In genomic region chr7:27459640-27460039, GRCm38 (mm10) we compare ENCODE assay signal across 15 mouse cellular contexts. TPM values are rescaled to one million over a fixed set of nuclear protein-coding genes. Genes with fewer than 3 reads are reported as not detected.
"Had no signal": no experiment of that assay in that cellular context is flagged by ENCODE, and none has a peak within 500 bp of the region (broad histone marks: within the 10 kb centered on the region; RNA-seq: fewer than 3 reads in every experiment).

No protein-coding gene starts in this region.

- H3K4me1 ChIP-seq: intestine, embryonic 15.5 days; limb, embryonic 10.5 days; midbrain, embryonic 15.5 days; neural tube, embryonic 12.5 days had no signal

- ATAC-seq: intestine, embryonic 15.5 days; lung, postnatal 0 days; midbrain, embryonic 15.5 days had no signal

- H3K9me3 ChIP-seq: intestine, embryonic 15.5 days; limb, embryonic 10.5 days; midbrain, embryonic 15.5 days; neural tube, embryonic 12.5 days had no signal

- H3K36me3 ChIP-seq: intestine, embryonic 15.5 days; limb, embryonic 10.5 days; midbrain, embryonic 15.5 days; neural tube, embryonic 12.5 days had no signal

- H3K27me3 ChIP-seq: intestine, embryonic 15.5 days; midbrain, embryonic 15.5 days; neural tube, embryonic 12.5 days had no signal

- DNase-seq: kidney, adult 18-20 months; kidney, postnatal 10 days; lung, adult 2 months; lung, postnatal 36 days; retina, postnatal 1 day; thymus, postnatal 36 days had no signal

- H3K9ac ChIP-seq: intestine, embryonic 15.5 days; midbrain, embryonic 15.5 days; neural tube, embryonic 12.5 days had no signal

- H3K4me3 ChIP-seq: intestine, embryonic 15.5 days; left cerebral cortex, adult 2 months; limb, embryonic 10.5 days; midbrain, embryonic 15.5 days; neural tube, embryonic 12.5 days had no signal

- H3K27ac ChIP-seq: intestine, embryonic 15.5 days; left cerebral cortex, adult 2 months; limb, embryonic 10.5 days; midbrain, embryonic 15.5 days; neural tube, embryonic 12.5 days had no signal

- H3K4me2 ChIP-seq: intestine, embryonic 15.5 days; midbrain, embryonic 11.5 days; midbrain, embryonic 15.5 days; neural tube, embryonic 12.5 days had no signal

RNA-seq across cellular contexts. Expression of gene Sptbn4, which starts 12.2 kb away (rescaled TPM):
- total RNA-seq: monocyte, adult 5-6 weeks; neutrophil, adult 5-6 weeks had no signal
